Mouse (Mus musculus) hindbrain, embryonic 16.5 days (tissue): ENCODE data around the gene Armc2. TPM values are rescaled to one million over a fixed set of nuclear protein-coding genes. Genes with fewer than 3 reads are reported as not detected.

Source experiments
- ATAC-seq: fragments of 200-750 bp; cut with Nextera tagmentation; 2 replicates; pipeline ENCODE4 v1.8.0; 2017; ENCODE audit warnings: moderate TSS enrichment, moderate library complexity
- H3K27ac ChIP-seq: fragments of 300-500 bp; sonication (generic); 2 replicates; pipeline ENCODE4 v1.5.1; 2014; ENCODE audit warnings: low read depth, mild to moderate bottlenecking, control low read depth, low read length, moderate library complexity
- H3K27me3 ChIP-seq: fragments of 300-500 bp; sonication (generic); replicated peaks from 2 replicates; pipeline ENCODE4 v1.6.1; 2014; ENCODE audit warnings: low read length; ENCODE audit not compliant: control insufficient read depth, insufficient read depth
- H3K36me3 ChIP-seq: fragments of 300-500 bp; sonication (generic); 2 replicates; pipeline ENCODE4 v1.6.1; 2014; ENCODE audit warnings: mild to moderate bottlenecking, low read length, moderate library complexity, mixed read lengths; ENCODE audit not compliant: control insufficient read depth, insufficient read depth
- H3K4me1 ChIP-seq: fragments of 300-500 bp; sonication (generic); 2 replicates; pipeline ENCODE4 v1.6.1; 2014; ENCODE audit warnings: low read depth, low read length; ENCODE audit not compliant: control insufficient read depth, insufficient read depth
- H3K4me2 ChIP-seq: fragments of 300-500 bp; sonication (generic); 2 replicates; pipeline ENCODE4 v1.6.1; 2014; ENCODE audit warnings: mild to moderate bottlenecking, low read length, control low read depth, moderate library complexity
- H3K4me3 ChIP-seq: fragments of 300-500 bp; sonication (generic); 2 replicates; pipeline ENCODE4 v1.5.1; 2014; ENCODE audit warnings: mild to moderate bottlenecking, low read length, control low read depth, moderate library complexity
- H3K9ac ChIP-seq: fragments of 300-500 bp; sonication (generic); 2 replicates; pipeline ENCODE4 v1.6.1; 2014; ENCODE audit warnings: low read depth, mild to moderate bottlenecking, control low read depth, low read length, moderate library complexity
- H3K9me3 ChIP-seq: fragments of 300-500 bp; sonication (generic); 2 replicates; pipeline ENCODE4 v1.6.1; 2014; ENCODE audit warnings: mild to moderate bottlenecking, low read length, moderate library complexity; ENCODE audit not compliant: control insufficient read depth
- WGBS: fragments of 180-500 bp; shearing (Covaris S2); extraction: QIAGEN DNeasy Blood & Tissue Kit; methylation state at CpG from one replicate; pipeline ENCODE4 v1.1.7; 2014; 5-methylcytosine and 5-hydroxymethylcytosine counted together
- polyA plus RNA-seq: library from polyadenylated mRNA; unstranded; fragments of >200 nt; fragmentation: Nextera tagmentation; extraction: Ambion mirVana; gene quantifications from 2 replicates; pipeline ENCODE4 v1.2.1, GENCODE M21; 2015

The Armc2 gene
- polyA plus RNA-seq, 1 experiment from 2014 or later, result 12.7 TPM

DNA sequence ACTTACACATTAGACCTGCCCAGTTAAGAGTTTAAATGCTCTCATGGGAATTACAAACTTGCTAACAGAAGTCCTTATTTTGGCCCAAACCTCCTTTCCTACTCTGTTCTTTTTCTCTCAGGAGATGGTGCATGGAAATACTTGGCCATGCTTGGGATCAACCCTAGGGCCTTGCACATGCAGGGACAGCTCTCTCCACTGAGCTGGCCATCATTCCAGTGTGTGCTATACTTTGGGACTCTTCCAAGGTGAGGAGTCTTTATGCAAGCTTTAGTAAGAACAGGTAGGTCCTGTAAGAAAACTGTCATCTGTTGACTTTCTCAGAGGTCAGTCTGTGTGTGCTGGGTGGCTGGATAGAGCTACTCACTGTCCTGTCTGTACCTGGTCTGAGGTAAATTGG is 127.7 kb downstream of the Armc2 start:
- H3K4me2 ChIP-seq, result no peak overlapping the region
- ATAC-seq, result no peak
- H3K27ac ChIP-seq, result no peak overlapping the region
- H3K9ac ChIP-seq, result no peak overlapping the region
- no peaks in the 10 kb centered on the region for H3K9me3 ChIP-seq
- no peaks in the 10 kb centered on the region for H3K36me3 ChIP-seq
- peaks cover 24% of the 10 kb centered on the region for H3K4me1 ChIP-seq
- H3K27me3 ChIP-seq, result no peaks in the 10 kb centered on the region
- H3K4me3 ChIP-seq, result no peak overlapping the region

DNA sequence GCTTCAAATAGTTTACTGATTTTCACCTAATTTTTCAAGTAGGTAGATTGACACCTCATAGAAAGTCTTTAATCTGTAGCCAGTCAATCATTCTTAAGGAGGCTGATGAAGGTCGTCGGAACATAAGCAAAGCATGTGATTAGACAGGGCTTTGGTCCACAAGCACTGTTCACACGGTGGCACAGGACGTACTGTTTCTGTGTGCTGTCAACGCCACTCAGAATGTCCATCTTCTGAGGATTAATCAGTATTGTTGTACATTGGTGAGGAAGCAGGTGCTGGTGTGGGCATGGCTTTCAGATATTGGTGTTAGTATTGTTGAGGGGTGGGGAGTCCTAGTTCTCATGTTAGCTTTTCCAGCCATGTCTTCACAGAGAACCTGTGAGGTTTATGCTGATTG is 128.7 kb downstream of the Armc2 start:
- peak overlapping the region; percentile 4 for H3K4me2 ChIP-seq
- H3K4me3 ChIP-seq, result no peak overlapping the region
- H3K4me1 ChIP-seq, result peaks cover 24% of the 10 kb centered on the region
- no peaks in the 10 kb centered on the region for H3K36me3 ChIP-seq
- ATAC-seq, result no peak
- H3K27me3 ChIP-seq, result no peaks in the 10 kb centered on the region
- H3K27ac ChIP-seq, result no peak overlapping the region
- 76% methylated on average over 5 of the region's 5 CpGs for WGBS
- no peaks in the 10 kb centered on the region for H3K9me3 ChIP-seq
- no peak overlapping the region for H3K9ac ChIP-seq

DNA sequence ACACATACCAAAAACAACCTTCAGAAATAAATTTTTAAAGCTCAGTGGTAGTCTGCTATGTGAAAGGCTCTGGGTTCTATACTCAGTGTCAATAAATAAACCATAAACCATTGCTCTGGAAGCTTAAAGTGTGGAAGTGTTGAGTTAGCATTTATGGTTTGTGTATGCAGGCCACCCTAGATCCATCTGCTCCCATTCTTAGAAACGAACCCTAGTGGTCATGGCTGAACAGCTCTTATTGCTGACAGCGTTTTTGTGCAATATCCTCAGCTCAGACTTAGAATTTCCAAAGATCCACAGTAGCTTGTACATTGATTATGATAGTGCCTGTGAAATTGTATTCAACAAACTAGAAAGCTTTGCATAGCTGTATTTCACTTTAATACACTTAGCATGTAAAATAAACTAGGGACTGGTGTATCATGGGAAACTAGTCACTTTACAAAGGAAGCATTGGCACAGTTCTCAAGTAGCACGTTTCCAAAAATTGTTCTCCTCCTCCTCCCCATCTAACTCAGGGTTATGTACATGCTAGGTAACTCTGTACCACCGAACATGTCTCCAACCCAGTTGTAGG is 129.8 kb downstream of the Armc2 start:
- no peaks in the 10 kb centered on the region for H3K36me3 ChIP-seq
- H3K27ac ChIP-seq, result no peak overlapping the region; the same call in 1 of the 2 replicates
- no peak; the same call in 1 of the 2 replicates for ATAC-seq
- 38% methylated on average over 4 of the region's 4 CpGs for WGBS
- H3K9ac ChIP-seq, result no peak overlapping the region
- H3K4me2 ChIP-seq, result peak overlapping the region; percentile 60
- peaks cover 13% of the 10 kb centered on the region for H3K4me1 ChIP-seq
- H3K27me3 ChIP-seq, result no peaks in the 10 kb centered on the region
- H3K9me3 ChIP-seq, result no peaks in the 10 kb centered on the region
- peak overlapping the region; percentile 59 for H3K4me3 ChIP-seq

DNA sequence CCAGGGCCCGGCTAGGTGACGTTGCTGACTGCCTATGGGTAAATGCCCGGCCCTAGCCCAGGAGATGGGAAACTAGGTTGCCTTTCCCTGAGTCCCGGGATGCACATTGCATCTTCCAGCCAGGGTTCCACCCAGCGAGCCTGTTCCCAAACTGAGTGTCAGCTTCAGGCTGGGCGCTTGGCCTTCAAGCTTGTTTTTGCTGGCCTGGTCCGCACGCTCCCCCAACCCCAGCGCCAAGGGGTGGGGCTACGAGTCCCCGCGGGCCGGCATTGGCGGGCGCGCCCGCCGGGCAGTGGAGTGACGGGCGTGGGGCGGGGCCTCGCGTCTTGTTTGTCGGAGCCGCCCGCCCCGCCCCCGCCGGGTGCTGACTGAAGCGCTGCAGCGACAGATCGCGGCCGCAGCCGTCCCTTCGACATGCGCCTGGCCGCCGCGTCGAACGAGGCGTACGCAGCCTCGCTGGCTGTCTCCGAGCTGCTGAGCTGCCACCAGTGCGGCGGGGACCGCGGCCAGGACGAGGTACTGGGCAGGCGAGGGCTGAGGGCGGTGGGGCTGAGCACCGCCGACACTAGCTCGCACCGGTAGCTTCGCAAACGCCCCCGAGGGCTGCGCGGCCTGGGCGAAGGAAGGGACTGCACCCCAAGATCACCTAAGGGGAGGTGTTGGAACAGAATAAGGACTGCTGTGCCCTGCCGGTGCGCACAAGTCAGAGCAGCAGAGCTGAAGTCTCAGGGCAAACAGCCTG is 131.0 kb downstream of the Armc2 start:
- H3K36me3 ChIP-seq, result no peaks in the 10 kb centered on the region
- ATAC-seq, result peak; percentile 98
- H3K4me3 ChIP-seq, result peak overlapping the region; percentile 59
- H3K4me1 ChIP-seq, result peaks cover 11% of the 10 kb centered on the region
- peak overlapping the region; percentile 75 for H3K9ac ChIP-seq
- peak overlapping the region; percentile 60 for H3K4me2 ChIP-seq
- H3K27me3 ChIP-seq, result no peaks in the 10 kb centered on the region
- peak overlapping the region; percentile 90 for H3K27ac ChIP-seq
- under 1% methylated on average over 60 of the region's 65 CpGs for WGBS
- H3K9me3 ChIP-seq, result no peaks in the 10 kb centered on the region

DNA sequence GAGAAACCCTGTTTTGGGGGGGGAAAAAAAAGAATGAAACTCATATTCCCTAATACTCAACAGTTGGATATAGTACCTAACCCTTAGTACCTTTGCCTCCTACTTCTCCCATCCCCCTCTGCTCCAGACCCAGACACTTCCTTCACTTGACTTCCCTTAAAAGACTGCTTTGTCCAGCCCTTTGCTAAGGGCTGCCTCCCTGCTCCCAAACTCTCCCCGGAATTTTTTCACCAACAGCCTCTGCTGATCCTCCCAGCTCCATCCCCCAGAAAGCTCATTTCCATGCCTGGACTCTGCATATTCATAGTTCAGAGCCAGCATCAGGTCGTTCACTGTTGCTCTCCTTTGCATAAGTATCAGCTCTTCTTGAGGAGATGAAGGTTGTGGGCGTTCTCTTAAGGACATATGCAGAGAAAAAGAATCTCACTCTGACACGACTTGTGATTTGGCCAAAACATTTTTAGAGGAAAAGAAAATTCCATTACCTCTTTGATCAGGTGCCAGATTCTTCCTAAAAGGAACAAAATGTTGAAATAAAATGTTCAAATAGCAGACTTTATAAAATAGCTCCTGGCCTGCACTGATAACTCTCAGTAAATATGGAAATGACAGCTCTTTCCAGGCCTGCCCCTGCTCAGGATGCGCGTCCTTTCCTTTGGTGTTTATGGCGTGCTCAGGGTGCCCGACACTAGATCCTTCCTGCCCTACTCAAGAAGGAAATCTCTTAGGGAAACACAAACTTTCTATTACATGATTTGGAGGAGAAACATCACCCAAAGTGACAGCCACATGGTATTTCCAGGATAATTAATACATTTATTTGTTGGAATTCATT is 134.3 kb downstream of the Armc2 start:
- H3K4me3 ChIP-seq, result no peak overlapping the region
- no peak overlapping the region for H3K4me2 ChIP-seq
- no peaks in the 10 kb centered on the region for H3K36me3 ChIP-seq
- no peaks in the 10 kb centered on the region for H3K27me3 ChIP-seq
- no peak for ATAC-seq
- H3K9ac ChIP-seq, result no peak overlapping the region
- WGBS, result 53% methylated on average over 8 of the region's 8 CpGs
- peaks cover 18% of the 10 kb centered on the region for H3K4me1 ChIP-seq
- H3K27ac ChIP-seq, result no peak overlapping the region
- no peaks in the 10 kb centered on the region for H3K9me3 ChIP-seq

DNA sequence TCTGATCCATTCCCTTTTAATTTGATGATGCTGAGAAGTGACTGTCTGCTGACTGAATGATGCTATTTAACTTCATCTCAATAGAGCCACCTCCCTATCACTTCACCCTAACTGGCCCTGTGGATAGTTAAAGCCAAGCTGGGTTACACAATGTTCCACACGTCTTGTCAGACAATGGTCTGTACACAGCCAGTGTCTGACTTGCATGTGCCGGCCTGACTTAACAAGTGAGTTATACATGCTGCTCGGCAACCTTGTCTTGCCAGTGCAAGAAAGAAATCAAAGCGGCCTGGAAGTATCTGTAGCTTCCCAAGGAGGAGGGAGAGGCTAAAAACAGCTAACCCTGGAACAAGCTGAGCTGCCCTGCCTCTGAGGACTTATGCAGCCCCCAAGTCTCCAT is 136.8 kb downstream of the Armc2 start:
- WGBS, result 9% methylated on average over 4 of the region's 4 CpGs
- no peak overlapping the region for H3K4me2 ChIP-seq
- H3K36me3 ChIP-seq, result no peaks in the 10 kb centered on the region
- no peak overlapping the region for H3K9ac ChIP-seq
- H3K4me3 ChIP-seq, result no peak overlapping the region
- no peaks in the 10 kb centered on the region for H3K9me3 ChIP-seq
- H3K27me3 ChIP-seq, result no peaks in the 10 kb centered on the region
- peaks cover 10% of the 10 kb centered on the region for H3K4me1 ChIP-seq
- no peak for ATAC-seq
- H3K27ac ChIP-seq, result no peak overlapping the region

DNA sequence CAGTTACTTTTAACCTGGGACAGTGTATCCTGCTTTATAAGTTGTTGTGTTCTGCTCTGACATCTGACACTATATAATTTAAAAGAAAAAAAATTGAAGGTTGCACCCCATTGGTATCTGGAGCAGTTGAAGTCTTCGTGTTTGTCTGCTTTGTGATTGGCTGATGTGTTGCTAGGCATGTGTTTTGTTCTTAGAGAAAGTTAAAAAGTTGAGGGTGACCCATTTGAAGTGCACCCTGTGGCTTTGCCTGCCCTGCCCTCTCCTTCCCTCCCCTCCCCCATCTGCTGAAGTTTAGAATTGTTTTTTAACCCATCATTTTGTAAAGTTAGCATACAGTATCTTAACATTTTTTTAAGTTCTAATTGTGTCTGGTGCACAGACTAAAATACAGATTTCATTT is 137.5 kb downstream of the Armc2 start:
- Histone ChIP-seq H3K36me3 (no peaks in the 10 kb centered on the region), H3K27me3 (no peaks in the 10 kb centered on the region), H3K9ac (no peak overlapping the region), H3K4me3 (no peak overlapping the region), H3K27ac (no peak overlapping the region), H3K4me1 (peaks cover 10% of the 10 kb centered on the region), H3K4me2 (no peak overlapping the region), H3K9me3 (no peaks in the 10 kb centered on the region)
- no peak for ATAC-seq
- WGBS, result 6% methylated on average over 1 of the region's 1 CpGs

DNA sequence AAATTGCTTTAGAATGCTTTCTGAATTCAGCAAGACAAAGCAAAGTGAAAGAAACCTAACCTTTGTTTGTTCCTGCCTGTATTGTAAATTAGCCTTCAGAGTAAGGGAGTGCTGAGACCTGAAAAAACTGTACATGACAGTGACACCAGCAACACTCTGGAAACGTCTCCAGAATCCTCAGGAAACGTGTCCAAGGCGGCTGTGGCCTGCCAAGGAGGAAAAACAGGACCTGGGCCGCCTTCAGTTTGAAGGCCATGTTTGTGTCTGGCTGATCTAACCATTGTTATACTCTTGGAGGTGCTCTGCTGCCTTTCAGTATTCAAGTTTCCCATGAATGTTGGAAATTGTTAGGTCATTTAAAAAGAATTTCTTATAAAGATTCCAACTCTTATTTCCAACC is 138.0 kb downstream of the Armc2 start:
- Histone ChIP-seq H3K4me1 (peaks cover 10% of the 10 kb centered on the region), H3K4me2 (no peak overlapping the region), H3K36me3 (no peaks in the 10 kb centered on the region), H3K27me3 (no peaks in the 10 kb centered on the region), H3K4me3 (no peak overlapping the region), H3K9ac (no peak overlapping the region), H3K27ac (no peak overlapping the region), H3K9me3 (no peaks in the 10 kb centered on the region)
- 40% methylated on average over 4 of the region's 4 CpGs for WGBS
- no peak for ATAC-seq

DNA sequence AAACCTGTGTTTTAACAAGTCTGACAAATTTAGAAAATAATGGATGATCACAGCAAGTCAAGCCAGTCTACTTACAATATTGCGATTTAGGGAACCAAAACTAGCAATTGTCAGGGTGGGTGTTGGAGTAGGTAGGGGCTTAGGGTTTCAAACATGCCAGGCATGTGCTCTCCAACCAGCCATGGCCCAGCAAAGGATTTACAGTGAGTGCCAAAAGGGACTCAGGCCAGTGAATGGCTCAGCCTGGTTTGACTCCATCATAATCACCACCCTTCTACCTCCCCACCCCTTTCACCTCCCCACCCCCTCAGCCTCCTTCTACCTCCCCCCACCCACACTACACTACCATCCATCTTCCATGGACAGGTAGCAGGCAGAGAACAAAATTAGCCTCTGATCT is 138.6 kb downstream of the Armc2 start:
- Histone ChIP-seq H3K4me2 (no peak overlapping the region), H3K4me1 (peaks cover 13% of the 10 kb centered on the region), H3K27me3 (no peaks in the 10 kb centered on the region), H3K27ac (no peak overlapping the region), H3K9me3 (no peaks in the 10 kb centered on the region), H3K36me3 (no peaks in the 10 kb centered on the region), H3K9ac (no peak overlapping the region), H3K4me3 (no peak overlapping the region)
- 79% methylated on average over 1 of the region's 1 CpGs for WGBS
- peak; percentile 53; the same call in 1 of the 2 replicates for ATAC-seq
